Mouse (Mus musculus) ovary, postnatal 14 days (tissue): ENCODE results near the gene Tas2r107.
"Not testable (repeated sequence)": the region's sequence is repeated elsewhere in the genome, so short reads cannot be mapped to it uniquely, and the experiment has no call there.

Source experiments
- DNase-seq: peaks from one replicate; pipeline ENCODE4 v3.0.0; 2022; ENCODE audit warnings: low spot score

The Tas2r107 gene

DNA sequence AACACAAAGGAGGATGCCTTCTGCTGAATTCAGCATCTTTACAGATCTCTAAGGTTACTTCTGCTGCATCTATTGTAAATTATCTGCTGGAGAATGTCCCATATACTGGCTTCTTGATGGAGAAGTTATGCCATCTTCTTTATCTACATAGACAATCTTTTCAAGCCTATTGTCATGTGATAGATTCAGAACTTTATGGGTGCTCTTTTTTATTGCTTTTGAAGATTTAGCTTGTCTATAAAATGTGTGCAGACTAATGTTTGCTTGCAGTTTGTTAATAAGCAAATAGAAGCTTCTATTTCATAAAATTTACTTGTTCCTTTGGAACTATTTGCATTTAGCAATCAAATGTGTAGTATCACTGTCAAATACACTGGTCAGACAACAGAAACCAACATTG, at the start of gene Tas2r107:
Tas2r107 (minus strand) TSS at position 101 of the 400 bp plus-strand sequence.
- DNase-seq, result no peak

DNA sequence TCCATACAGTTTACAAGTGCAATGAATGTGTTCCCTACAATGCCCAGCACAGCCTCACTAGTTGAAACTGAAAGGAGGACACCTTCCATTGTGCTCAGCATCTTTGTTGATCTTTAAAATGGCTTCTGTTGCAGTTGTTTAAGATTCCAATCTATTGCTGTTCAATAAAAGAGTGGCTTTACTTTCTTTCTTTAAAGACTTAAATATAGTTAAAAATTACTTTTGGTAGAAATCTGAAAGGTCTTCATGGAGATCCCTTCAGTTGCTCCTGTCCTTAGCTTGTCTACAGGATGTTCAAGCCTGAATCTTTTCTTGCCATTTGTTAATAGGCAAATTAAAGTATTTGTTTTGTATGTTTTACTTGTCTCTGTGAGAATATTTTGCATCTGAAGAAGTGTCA, 30.0 kb upstream of the Tas2r107 start, which contains the start of gene Tas2r114:
Tas2r114 (minus strand) TSS at position 101 of the 400 bp plus-strand sequence.
- no peak for DNase-seq

DNA sequence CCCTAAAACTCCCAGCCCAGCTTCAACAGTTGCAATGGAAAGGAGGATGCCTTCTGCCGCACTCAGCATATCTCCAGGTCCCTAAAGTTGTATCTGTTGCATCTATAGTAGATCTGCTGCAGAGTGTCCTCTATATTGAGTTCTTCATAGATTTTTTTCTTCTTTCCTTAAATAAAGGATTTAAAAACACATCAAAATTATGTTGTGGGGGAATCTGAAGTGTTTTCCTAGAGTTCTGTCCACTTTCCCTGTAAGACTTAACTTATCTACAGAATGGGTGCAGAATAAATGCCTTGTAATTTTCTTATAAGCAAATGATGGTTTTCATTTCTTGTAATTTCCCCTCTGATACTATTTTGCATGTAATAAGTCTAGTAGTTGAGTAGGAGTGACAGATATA, 27.4 kb upstream of the Tas2r107 start, which contains the start of gene Tas2r105:
Tas2r105 (minus strand) TSS at position 101 of the 400 bp plus-strand sequence.
- DNase-seq, result no peak

DNA sequence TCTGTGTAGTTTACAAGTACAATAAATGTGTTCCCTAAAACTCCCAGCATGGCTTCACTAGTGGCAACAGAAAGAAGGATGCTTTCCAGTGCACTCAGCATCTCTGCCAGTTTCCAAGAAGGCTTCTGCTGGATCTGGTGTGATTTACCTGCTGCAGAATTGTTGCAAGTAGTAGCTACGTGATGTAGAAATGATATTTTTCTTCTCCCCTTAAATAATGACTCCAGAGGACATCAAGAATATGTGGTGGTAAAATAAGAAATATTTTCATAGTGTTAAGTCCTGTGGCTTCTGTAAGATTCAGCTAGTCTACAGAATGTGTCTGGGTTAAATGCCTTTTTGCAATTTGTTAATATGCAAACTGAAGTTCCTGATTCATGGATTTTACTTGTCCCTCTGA, 25.7 kb upstream of the Tas2r107 start, which contains the start of gene Tas2r104:
Tas2r104 (minus strand) TSS at position 101 of the 400 bp plus-strand sequence.
- no peak for DNase-seq

DNA sequence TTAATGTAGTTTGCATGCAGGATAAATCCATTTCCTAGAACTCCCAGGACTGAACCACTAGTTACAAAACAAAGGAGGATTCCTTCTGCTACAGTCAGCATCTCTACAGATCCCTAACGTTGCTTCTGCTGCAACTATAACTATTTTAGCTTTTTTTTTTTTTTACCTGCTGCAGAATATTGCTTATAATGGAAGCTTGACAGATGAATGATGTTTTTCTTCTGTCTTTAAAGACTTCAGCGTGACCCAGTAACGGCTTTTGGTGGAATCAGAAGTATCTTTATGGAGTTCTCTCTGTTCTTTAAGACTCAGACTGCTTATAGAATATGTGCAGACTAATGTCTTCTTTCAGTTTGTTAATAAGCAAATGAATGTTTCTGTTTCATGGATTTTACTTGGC, 18.8 kb upstream of the Tas2r107 start, which contains the start of gene Tas2r106:
Tas2r106 (minus strand) TSS at position 101 of the 400 bp plus-strand sequence.
- no peak for DNase-seq

DNA sequence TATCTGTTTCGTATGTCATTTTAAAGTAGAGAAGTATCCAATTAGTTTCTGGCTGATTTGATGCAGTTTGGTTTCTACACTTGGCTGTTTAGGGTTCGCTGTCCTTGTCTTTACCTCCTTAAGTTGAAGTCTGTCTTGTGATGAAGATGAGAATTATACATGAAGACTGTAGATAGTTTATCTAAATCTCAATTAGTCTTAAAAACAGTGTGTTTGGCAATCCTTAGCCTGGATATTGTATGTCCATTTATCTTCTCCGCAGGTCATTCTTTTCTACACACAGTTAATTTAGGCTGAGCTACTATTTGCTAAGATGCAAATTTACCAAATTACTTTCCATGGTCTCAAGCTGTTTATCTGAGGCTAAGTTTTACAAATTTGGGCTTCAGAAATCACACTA, 29.1 kb downstream of the Tas2r107 start, which contains the start of gene Tas2r130:
Tas2r130 (minus strand) TSS at position 101 of the 400 bp plus-strand sequence.
- DNase-seq, result no peak

DNA sequence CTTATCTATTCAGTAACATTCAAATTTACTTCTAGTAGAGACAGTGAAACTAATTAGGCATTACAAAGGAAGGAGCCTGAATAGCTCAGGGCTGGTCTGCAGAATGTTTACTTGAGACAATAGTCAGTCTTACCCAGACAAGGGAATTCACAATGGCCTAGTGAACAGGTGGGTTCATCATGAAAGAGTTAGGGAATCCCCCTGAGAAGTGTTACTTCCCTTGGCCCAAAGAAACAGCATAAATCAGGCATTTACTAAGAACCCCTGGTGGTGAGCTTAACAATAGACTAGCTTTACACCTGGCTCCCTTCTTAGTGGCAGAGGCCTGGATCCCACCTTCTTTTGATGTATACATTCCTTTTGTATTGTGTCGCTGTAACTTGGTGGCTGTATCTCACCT, 50.0 kb downstream of the Tas2r107 start:
- not testable (repeated sequence) for DNase-seq
